Mouse (Mus musculus) kidney, embryonic 14.5 days (tissue): ENCODE measurements around the gene Wrap53. TPM values are rescaled to one million over a fixed set of nuclear protein-coding genes. Genes with fewer than 3 reads are reported as not detected.

Experiments
- ATAC-seq: fragments of 200-750 bp; cut with Nextera tagmentation; 2 replicates; pipeline ENCODE4 v1.8.0; 2017; ENCODE audit warnings: moderate number of reproducible peaks, mild to moderate bottlenecking, moderate TSS enrichment, moderate library complexity; ENCODE audit not compliant: low FRiP score, low TSS enrichment
- H3K27ac ChIP-seq: fragments of 300-500 bp; sonication (generic); 2 replicates; pipeline ENCODE4 v1.5.1; 2014; ENCODE audit warnings: low read depth, mild to moderate bottlenecking, low read length, moderate library complexity, mixed read lengths
- H3K27me3 ChIP-seq: fragments of 300-500 bp; sonication (generic); 2 replicates; pipeline ENCODE4 v1.6.1; 2014; ENCODE audit warnings: mild to moderate bottlenecking, low read length; ENCODE audit not compliant: control insufficient read depth, insufficient read depth
- H3K36me3 ChIP-seq: fragments of 300-500 bp; sonication (generic); 2 replicates; pipeline ENCODE4 v1.6.1; 2014; ENCODE audit warnings: low read length, mixed read lengths; ENCODE audit not compliant: control insufficient read depth, insufficient read depth
- H3K4me1 ChIP-seq: fragments of 300-500 bp; sonication (generic); 2 replicates; pipeline ENCODE4 v1.6.1; 2014; ENCODE audit warnings: low read length, mixed read lengths; ENCODE audit not compliant: control insufficient read depth, insufficient read depth
- H3K4me2 ChIP-seq: fragments of 300-500 bp; sonication (generic); replicated peaks from 2 replicates; pipeline ENCODE4 v1.6.1; 2014; ENCODE audit warnings: low read depth, mild to moderate bottlenecking, low read length
- H3K4me3 ChIP-seq: fragments of 300-500 bp; sonication (generic); 2 replicates; pipeline ENCODE4 v1.5.1; 2014; ENCODE audit warnings: mild to moderate bottlenecking, low read length
- H3K9ac ChIP-seq: fragments of 300-500 bp; sonication (generic); 2 replicates; pipeline ENCODE4 v1.6.1; 2014; ENCODE audit warnings: low read depth, mild to moderate bottlenecking, low read length, moderate library complexity
- H3K9me3 ChIP-seq: fragments of 300-500 bp; sonication (generic); 2 replicates; pipeline ENCODE4 v1.6.1; 2016; ENCODE audit warnings: low read length; ENCODE audit not compliant: control insufficient read depth
- WGBS: fragments of 180-500 bp; shearing (Covaris S2); extraction: QIAGEN DNeasy Blood & Tissue Kit; methylation state at CpG from one replicate; pipeline ENCODE4 v1.1.7; 2014; 5-methylcytosine and 5-hydroxymethylcytosine counted together
- polyA plus RNA-seq: library from polyadenylated mRNA; unstranded; fragments of >200 nt; fragmentation: Nextera tagmentation; extraction: Ambion mirVana; gene quantifications from 2 replicates; pipeline ENCODE4 v1.2.1, GENCODE M21; 2014

Wrap53 gene
- polyA plus RNA-seq, 1 experiment from 2014 or later = 31.9 TPM

DNA sequence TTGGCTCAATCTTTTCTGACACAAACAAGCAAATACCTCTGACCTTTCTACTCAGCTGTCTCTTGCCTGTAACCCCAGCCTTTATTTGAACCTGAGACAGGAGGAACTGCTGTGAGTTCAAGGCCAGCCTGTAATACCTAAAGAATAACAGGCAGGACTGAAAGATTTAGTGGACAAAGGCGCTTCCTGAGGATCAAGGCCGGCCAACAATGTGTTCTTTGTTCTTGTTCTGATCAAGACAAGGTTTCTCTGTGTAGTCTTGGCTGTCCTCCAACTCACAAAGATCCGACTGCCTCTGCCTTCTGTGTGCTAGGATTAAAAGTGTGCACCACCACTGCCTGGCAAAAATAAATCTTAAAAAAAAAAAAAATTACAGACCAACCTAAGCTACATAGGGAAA, 15.7 kb downstream of the Wrap53 start:
- no peak for ATAC-seq
- Histone ChIP-seq H3K9me3 (no peaks in the 10 kb centered on the region), H3K27me3 (no peaks in the 10 kb centered on the region), H3K4me3 (no peak overlapping the region), H3K27ac (no peak overlapping the region), H3K9ac (no peak overlapping the region), H3K4me2 (no peak overlapping the region), H3K4me1 (peaks cover 20% of the 10 kb centered on the region), H3K36me3 (peaks cover 38% of the 10 kb centered on the region)
- 61% methylated on average over 3 of the region's 3 CpGs for whole genome bisulfite sequencing

DNA sequence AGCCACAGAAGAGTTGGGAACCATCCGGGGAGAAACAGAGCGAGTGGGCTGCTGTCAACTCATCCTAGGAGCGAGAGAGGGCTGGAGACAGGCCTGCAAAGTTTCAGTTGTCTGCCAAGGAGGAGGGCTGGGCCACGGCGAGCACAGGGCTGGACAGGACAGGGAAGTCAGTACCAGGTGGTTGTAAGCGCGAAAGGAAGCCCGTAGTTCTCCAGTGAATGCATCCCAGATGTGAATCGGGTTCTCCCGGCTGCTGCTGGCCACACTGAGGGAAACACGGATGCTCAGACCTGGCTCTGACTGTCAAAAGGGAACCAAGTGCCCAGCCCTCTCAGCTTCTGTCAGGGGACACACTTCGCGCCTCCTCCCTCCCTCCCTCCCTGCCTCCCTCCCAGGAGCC, 16.7 kb downstream of the Wrap53 start:
- ATAC-seq = no peak
- Histone ChIP-seq H3K4me1 (peaks cover 28% of the 10 kb centered on the region), H3K4me3 (no peak overlapping the region), H3K27ac (no peak overlapping the region), H3K9me3 (no peaks in the 10 kb centered on the region), H3K27me3 (no peaks in the 10 kb centered on the region), H3K36me3 (peaks cover 38% of the 10 kb centered on the region), H3K4me2 (no peak overlapping the region), H3K9ac (no peak overlapping the region)
- WGBS = 89% methylated on average over 13 of the region's 13 CpGs

DNA sequence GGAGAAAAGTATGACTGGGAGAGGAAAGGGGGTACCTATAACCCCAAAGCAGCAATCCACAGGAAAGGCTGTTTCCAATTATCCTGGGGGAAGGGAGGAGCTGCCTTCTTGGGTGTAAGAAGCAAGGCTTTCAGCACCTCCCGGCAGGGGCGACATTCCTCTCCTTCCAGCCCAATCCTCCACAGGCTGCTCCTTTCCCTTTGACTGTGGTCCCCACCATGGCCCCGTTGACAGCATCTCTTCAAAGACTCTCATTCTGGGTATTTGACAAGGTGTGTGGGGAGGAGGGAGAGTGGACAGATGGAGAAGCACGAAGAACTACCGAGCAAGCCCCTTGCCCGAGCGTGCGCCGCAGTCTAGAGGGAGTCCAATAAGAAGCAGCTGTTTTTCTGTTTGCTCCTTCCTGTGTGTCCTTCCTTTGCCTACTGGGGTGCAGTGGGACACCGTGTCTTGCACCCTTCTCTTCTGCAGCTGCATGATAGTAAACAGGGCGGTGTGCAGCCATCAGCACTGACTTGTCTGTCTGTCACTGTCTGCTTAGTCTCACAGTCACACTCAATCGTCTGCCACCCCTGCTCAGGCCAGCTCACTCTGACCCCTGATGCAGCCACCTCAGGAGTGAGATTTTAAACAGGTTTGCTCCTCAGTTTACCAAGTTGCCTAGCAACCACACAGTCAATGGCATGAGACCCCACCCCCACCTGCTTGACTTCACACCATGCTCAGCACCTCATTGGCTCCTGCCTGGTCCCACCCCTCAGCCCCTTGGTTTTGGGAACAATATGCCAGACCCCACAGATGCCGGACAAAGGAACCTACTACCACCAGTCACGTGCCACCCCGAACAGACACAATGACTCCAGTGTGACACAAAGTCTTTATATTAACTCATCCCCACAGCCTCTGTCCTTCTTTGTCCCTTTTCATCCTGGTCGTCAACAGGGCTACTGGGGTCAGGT, 18.9 kb downstream of the Wrap53 start:
- ATAC-seq = 0 out of 2 replicates have a peak, but pooled peaks have one; percentile 16
- Histone ChIP-seq H3K27ac (no peak overlapping the region), H3K4me3 (no peak overlapping the region), H3K9me3 (no peaks in the 10 kb centered on the region), H3K9ac (no peak overlapping the region), H3K4me1 (peaks cover 33% of the 10 kb centered on the region), H3K36me3 (peaks cover 35% of the 10 kb centered on the region), H3K27me3 (0 out of 2 replicates have a peak, but pooled peaks cover 3% of the 10 kb centered on the region), H3K4me2 (peak overlapping the region; percentile 99)
- 34% methylated on average over 16 of the region's 16 CpGs for WGBS

DNA sequence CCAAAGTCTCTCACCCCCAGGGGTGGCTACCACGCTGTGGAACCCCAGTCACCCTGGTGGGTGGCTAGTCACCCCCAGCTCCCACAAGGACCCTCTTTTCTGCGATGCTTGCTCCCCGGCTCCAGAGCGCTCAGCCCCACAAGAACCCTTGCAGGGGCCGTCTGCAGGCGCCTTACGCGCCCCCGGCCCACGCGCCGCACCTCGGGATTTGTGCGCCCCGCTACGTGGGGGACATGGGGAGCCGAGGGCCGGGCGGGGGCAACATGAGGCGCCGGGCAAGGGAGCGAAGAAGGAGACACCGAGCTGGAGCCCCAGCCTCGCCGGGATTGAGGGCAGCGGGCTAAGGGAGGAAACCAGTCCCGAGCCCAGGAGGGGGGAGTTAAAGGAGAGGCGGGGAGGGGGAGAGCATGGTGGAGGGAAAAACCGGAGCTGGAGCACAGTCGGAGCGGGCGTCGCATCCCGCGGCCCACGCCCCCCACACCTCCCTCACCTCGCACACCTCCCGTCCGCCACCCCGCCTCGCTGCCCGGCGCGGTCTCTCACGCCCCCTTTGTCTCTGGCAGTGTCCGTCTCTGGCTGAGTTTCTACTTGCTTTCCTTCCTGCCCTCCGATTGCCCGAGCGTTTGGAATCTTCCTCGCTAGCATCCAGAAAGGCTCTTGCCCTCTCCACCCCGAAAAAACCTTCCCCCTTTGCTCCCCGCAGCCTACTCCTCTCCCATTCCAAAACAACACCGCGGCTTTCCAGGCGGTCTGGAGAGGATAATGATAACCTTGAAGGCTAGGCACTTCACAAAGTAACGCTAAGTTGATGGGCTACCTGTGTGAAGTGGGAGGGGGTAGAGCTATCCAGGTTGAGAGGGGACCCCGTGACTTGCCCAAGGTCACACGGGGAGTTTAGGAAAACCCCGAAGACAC, 19.9 kb downstream of the Wrap53 start, which contains the start of gene Efnb3:
TSS of gene Efnb3 (minus strand) at position 355 of the 915 bp plus-strand sequence.
- peak within 1 kb of the TSS; percentile 42; the same call in 1 of the 2 replicates for H3K27ac ChIP-seq
- peaks cover 30% of the 10 kb centered on the region for H3K4me1 ChIP-seq
- WGBS = under 1% methylated on average over 52 of the region's 59 CpGs
- H3K36me3 ChIP-seq = peaks cover 26% of the 10 kb centered on the region
- peak within 1 kb of the TSS; percentile 89 for H3K9ac ChIP-seq
- peak within 1 kb of the TSS; percentile 69 for H3K4me3 ChIP-seq
- no peaks in the 10 kb centered on the region for H3K9me3 ChIP-seq
- H3K27me3 ChIP-seq = peaks cover 5% of the 10 kb centered on the region; the same call in 1 of the 2 replicates
- ATAC-seq = peak; percentile 68
- H3K4me2 ChIP-seq = peak within 1 kb of the TSS; percentile 99

DNA sequence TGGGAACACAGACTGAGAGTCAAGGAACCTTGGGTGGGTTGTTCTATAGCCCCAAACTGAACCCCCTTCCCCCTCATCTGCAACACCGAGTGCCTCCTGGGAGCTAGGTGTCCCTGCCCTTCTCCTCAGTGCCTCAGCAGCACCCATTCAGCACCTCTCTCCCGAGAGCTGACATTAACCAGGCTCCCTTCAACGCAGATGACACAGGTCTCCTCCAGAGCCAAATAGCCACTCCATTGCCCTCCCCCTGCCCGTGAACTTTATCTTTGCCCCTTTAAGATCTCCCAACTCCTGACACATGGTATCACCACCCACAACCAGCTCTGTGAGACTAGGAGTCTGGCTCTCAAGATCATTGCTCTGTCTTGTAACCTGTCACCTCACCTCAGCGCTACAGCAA, 20.9 kb downstream of the Wrap53 start:
- no peak overlapping the region for H3K27ac ChIP-seq
- peaks cover 24% of the 10 kb centered on the region for H3K36me3 ChIP-seq
- ATAC-seq = no peak
- H3K9ac ChIP-seq = peak overlapping the region; percentile 3
- peaks cover 28% of the 10 kb centered on the region for H3K4me1 ChIP-seq
- H3K4me3 ChIP-seq = peak overlapping the region; percentile 69
- H3K9me3 ChIP-seq = no peaks in the 10 kb centered on the region
- H3K4me2 ChIP-seq = peak overlapping the region; percentile 99
- 9% methylated on average over 5 of the region's 5 CpGs for WGBS
- H3K27me3 ChIP-seq = peaks cover 5% of the 10 kb centered on the region; the same call in 1 of the 2 replicates

DNA sequence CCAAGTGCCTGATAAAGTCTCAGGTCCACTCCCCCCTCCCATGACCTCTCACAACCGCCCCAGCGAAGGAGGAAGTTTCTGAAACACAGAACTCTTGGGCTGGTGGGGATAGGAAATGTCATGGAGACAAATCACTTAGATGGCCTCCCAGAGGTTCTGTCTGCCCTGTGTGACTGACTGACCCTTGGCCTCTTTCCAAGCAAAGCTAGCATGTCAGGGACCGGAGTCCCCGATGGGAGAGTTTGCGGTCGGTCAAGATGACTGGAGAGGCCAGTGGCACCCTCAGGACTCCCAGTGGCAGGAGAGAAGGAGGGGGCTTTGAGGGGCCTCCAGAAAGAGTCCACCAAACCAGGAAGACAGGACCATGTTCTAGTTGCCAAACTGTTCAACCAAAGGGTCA, 21.3 kb downstream of the Wrap53 start:
- no peaks in the 10 kb centered on the region for H3K9me3 ChIP-seq
- peak overlapping the region; percentile 69 for H3K4me3 ChIP-seq
- H3K27me3 ChIP-seq = peaks cover 5% of the 10 kb centered on the region; the same call in 1 of the 2 replicates
- H3K4me2 ChIP-seq = peak overlapping the region; percentile 99
- H3K36me3 ChIP-seq = peaks cover 22% of the 10 kb centered on the region
- H3K27ac ChIP-seq = no peak overlapping the region
- peak overlapping the region; percentile 3; the same call in 1 of the 2 replicates for H3K9ac ChIP-seq
- peaks cover 26% of the 10 kb centered on the region for H3K4me1 ChIP-seq
- WGBS = 14% methylated on average over 6 of the region's 6 CpGs
- ATAC-seq = no peak

DNA sequence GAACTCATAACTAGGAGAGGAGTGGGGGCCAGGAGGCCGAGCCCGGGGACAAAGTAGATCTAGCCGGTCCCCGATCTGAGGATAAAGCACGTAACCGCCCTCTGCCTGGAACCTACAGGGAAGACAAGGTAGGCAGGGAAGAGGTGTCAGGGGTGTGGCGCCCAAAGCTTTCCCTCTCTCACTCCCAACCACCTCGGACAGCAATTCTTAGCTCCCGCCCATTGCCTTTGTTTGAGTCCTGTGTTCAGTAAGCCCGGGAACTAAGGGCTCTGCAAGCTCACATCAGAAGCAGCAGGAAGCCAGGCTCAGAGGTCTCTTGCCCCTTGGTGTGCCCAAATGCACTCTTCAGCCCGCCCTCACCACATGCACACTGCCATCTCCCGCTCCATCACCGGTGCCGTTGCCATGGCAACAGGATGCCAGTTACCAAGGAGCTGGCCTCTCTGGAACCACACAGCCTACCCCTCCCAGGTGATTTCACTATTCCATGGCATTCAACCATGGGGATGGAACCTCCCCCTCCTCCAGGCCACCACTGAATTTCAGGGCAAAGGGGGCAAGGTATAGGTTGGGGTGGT, 22.6 kb downstream of the Wrap53 start:
- no peaks in the 10 kb centered on the region for H3K9me3 ChIP-seq
- H3K4me1 ChIP-seq = peaks cover 26% of the 10 kb centered on the region
- H3K36me3 ChIP-seq = peaks cover 12% of the 10 kb centered on the region
- no peak overlapping the region for H3K27ac ChIP-seq
- no peak overlapping the region; the same call in 1 of the 2 replicates for H3K4me2 ChIP-seq
- WGBS = 34% methylated on average over 14 of the region's 14 CpGs
- H3K9ac ChIP-seq = no peak overlapping the region
- no peak for ATAC-seq
- H3K4me3 ChIP-seq = no peak overlapping the region
- H3K27me3 ChIP-seq = peaks cover 5% of the 10 kb centered on the region; the same call in 1 of the 2 replicates

DNA sequence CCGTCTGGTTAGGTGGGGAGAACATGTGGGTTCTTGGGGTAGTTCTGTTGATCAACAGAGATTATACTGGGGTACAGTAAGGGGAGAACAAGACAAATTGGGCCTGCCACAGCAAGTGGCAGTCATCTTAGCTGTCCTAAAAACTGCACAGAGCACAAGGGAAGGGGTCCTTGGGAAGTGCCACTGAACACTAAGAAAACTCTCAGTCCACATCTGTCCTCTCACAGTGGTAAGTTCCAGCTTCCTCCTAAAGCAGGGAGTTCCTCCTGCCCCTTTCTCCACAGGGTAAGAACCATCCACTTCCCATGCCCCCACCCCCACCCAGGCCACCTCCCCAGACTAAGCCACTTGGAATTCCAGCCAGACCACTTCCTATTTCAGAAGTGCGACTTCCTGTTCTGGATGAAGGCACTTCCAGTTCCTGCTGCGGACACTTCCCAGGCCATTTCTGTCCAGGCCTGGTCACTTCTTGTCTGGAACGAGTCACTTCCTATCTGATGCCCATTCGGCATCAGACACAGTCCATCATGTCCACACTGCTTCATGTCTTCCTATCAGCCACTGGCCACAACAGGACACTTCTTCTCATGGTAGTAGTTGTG, 25.4 kb downstream of the Wrap53 start:
- H3K9me3 ChIP-seq = no peaks in the 10 kb centered on the region
- no peaks in the 10 kb centered on the region; the same call in 1 of the 2 replicates for H3K36me3 ChIP-seq
- peaks cover 17% of the 10 kb centered on the region for H3K4me1 ChIP-seq
- peaks cover 5% of the 10 kb centered on the region; the same call in 1 of the 2 replicates for H3K27me3 ChIP-seq
- H3K27ac ChIP-seq = no peak overlapping the region
- 85% methylated on average over 5 of the region's 5 CpGs for WGBS
- no peak for ATAC-seq
- H3K4me2 ChIP-seq = no peak overlapping the region
- H3K4me3 ChIP-seq = no peak overlapping the region
- no peak overlapping the region for H3K9ac ChIP-seq
